Mouse (Mus musculus): ENCODE results near the gene Ep400.

DNA sequence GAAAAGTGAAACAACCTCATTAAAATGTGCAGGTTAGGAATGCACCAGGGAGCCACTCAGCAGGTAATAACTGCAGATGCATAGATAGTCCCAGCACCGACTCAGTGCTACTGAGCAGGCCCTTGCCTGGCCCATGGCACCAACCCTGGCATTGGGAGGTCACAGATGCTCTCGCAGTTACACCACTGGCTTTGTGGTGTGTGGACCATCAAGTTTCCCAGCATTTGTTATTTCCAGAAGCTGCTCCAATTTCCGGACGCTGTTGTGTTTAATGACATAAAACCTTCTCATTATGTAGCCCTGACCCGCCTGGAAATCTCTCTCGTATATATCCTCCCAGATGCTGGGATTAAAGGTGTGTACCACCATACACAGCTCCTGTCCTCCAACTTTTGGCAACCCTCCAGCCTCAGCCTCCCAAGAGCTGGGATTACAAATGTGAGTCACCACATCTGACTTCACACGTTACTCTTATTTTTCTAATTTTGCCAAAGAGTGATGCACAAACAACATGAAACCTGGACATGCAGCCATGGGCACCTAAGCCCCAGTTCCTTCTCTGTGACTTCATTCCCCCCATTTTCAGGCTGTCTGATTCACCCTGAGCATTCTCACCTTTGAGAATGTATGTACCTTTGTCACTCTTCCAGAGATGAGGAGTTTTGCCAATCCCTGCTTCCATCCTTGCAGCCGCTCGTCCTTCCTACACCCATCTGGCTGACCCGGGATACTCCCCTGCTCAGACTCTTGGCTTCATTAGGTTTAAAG is 10.4 kb upstream of the Ep400 start:
- TF ChIP-seq CTCF (conservative IDR thresholded peaks at IDR 0.05; ENCODE audit: low read length) (no peak), POU5F1 (IDR thresholded peaks at IDR 0.05; ENCODE audit: borderline replicate concordance, low read length) (no peak), NANOG (IDR thresholded peaks at IDR 0.05; ENCODE audit: borderline replicate concordance, low read length) (no peak)

Data from E14TG2a.4 (cell line).